Mouse (Mus musculus): ENCODE results near the gene Rnf19b. TPM values are rescaled to one million over a fixed set of nuclear protein-coding genes. Genes with fewer than 3 reads are reported as not detected.

Rnf19b gene
- total and polyA plus RNA-seq, 3 experiments = 75.3 to 104 (median 98.3) TPM

- TF ChIP-seq E2F4 (IDR thresholded peaks at IDR 0.05; ENCODE audit: insufficient replicate concordance, low read depth, low read length) = no peak
These were observed 23.1 kb upstream of the Rnf19b start (continued) for GRCm38 (mm10) chr4:129034706-129035660.

- no peak for DNase-seq (ENCODE audit: extremely low read depth)
- dilution Hi-C loops (cut with MboI; ENCODE audit: extremely low pct_ligation_motif_present, extremely low pct_unique_long_range_greater_than_20kb, low sequenced_read_pairs) = no loop called here
- TF ChIP-seq CHD2 (IDR thresholded peaks at IDR 0.05; ENCODE audit: low read length) = no peak
- no peak for TF ChIP-seq MYC (IDR thresholded peaks at IDR 0.05; ENCODE audit: low read depth, low read length)
- TF ChIP-seq MAFK (IDR thresholded peaks at IDR 0.05; ENCODE audit: insufficient replicate concordance, low read length) = no peak
- no peak for TF ChIP-seq RCOR1 (conservative IDR thresholded peaks at IDR 0.05; ENCODE audit: low read depth, low read length)
- no peak for TF ChIP-seq CTCF (conservative IDR thresholded peaks at IDR 0.05 in 1 of 2, IDR thresholded peaks at IDR 0.05 in 1 of 2; ENCODE audit: low read depth in 2 of 2, low read length in 2 of 2)
- no peak for TF ChIP-seq GABPA (IDR thresholded peaks at IDR 0.05; ENCODE audit: insufficient replicate concordance, low read depth, low read length)
- no peak for TF ChIP-seq KAT2A (IDR thresholded peaks at IDR 0.05; ENCODE audit: insufficient replicate concordance, low read length)
- no peak for TF ChIP-seq SIN3A (IDR thresholded peaks at IDR 0.05; ENCODE audit: low read length)
- TF ChIP-seq BHLHE40 (IDR thresholded peaks at IDR 0.05; ENCODE audit: low read depth, low read length) = no peak
- no peak for TF ChIP-seq ETS1 (conservative IDR thresholded peaks at IDR 0.05; ENCODE audit: low read depth, low read length)
- TF ChIP-seq ZNF384 (IDR thresholded peaks at IDR 0.05; ENCODE audit: low read depth, low read length) = no peak
- TF ChIP-seq CHD1 (IDR thresholded peaks at IDR 0.05; ENCODE audit: low read depth, low read length) = no peak
- in situ Hi-C loops (cut with MboI; ENCODE audit: low pct_ligation_motif_present, low pct_unique_long_range_greater_than_20kb, low sequenced_read_pairs) = loop anchor here (10.0 kb wide), 1 partner anchor 61 kb away; no protein-coding TSS in a partner anchor
- Histone ChIP-seq H3K9me3 (replicated peaks; ENCODE audit: low read length) (no peaks in the 10 kb centered on the region), H3K27ac (ENCODE audit: insufficient read depth, low read depth) (peak overlapping the region; percentile 79), H3K4me2 (ENCODE audit: insufficient read depth, low read depth, poor library complexity, severe bottlenecking) (peak overlapping the region; percentile 23; the same call in 1 of the 2 replicates), H3K27me3 (replicated peaks) (no peaks in the 10 kb centered on the region), H3K4me1 (ENCODE audit: control insufficient read depth in 1 of 2, insufficient read depth in 2 of 2) (peaks cover 19 to 44% of the 10 kb centered on the region in 2 experiments), H3K36me3 (replicated peaks in 1 of 2; ENCODE audit: control insufficient read depth in 1 of 2, insufficient read depth in 1 of 2, low read length in 1 of 2) (no peaks in the 10 kb centered on the region), H3K9ac (ENCODE audit: insufficient read depth, low read depth) (no peak overlapping the region), H3K4me3 (replicated peaks in 1 of 3; ENCODE audit: low read depth in 2 of 3, low read length in 2 of 3, poor library complexity in 1 of 3) (no peak overlapping the region), H3K79me2 (replicated peaks; ENCODE audit: control insufficient read depth, extremely low read depth, insufficient read depth, poor library complexity, severe bottlenecking) (no peaks in the 10 kb centered on the region)
These were observed 22.1 kb upstream of the Rnf19b start for GRCm38 (mm10) chr4:129035851-129036445.

- Histone ChIP-seq H3K79me2 (replicated peaks; ENCODE audit: control insufficient read depth, extremely low read depth, insufficient read depth, poor library complexity, severe bottlenecking) (no peaks in the 10 kb centered on the region), H3K36me3 (replicated peaks in 1 of 2; ENCODE audit: control insufficient read depth in 1 of 2, insufficient read depth in 1 of 2, low read length in 1 of 2) (no peaks in the 10 kb centered on the region), H3K27me3 (replicated peaks) (no peaks in the 10 kb centered on the region), H3K9me3 (replicated peaks; ENCODE audit: low read length) (no peaks in the 10 kb centered on the region), H3K9ac (ENCODE audit: insufficient read depth, low read depth) (no peak overlapping the region), H3K4me2 (ENCODE audit: insufficient read depth, low read depth, poor library complexity, severe bottlenecking) (no peak overlapping the region), H3K4me3 (replicated peaks in 1 of 3; ENCODE audit: low read depth in 2 of 3, low read length in 2 of 3, poor library complexity in 1 of 3) (no peak overlapping the region), H3K27ac (ENCODE audit: insufficient read depth, low read depth) (no peak overlapping the region), H3K4me1 (ENCODE audit: control insufficient read depth in 1 of 2, insufficient read depth in 2 of 2) (peaks cover 6 to 21% of the 10 kb centered on the region in 2 experiments; a peak in 3 of 4 replicates)
- in situ Hi-C loops (cut with MboI; ENCODE audit: low pct_ligation_motif_present, low pct_unique_long_range_greater_than_20kb, low sequenced_read_pairs) = no loop called here
- dilution Hi-C loops (cut with MboI; ENCODE audit: extremely low pct_ligation_motif_present, extremely low pct_unique_long_range_greater_than_20kb, low sequenced_read_pairs) = no loop called here
- no peak for DNase-seq (ENCODE audit: extremely low read depth)
- no peak for TF ChIP-seq MAX (IDR thresholded peaks at IDR 0.05; ENCODE audit: low read length)
- peak; percentile 73 for TF ChIP-seq ZNF384 (IDR thresholded peaks at IDR 0.05; ENCODE audit: low read depth, low read length)
These were observed 10.2 kb upstream of the Rnf19b start for GRCm38 (mm10) chr4:129047721-129048421.

Data from CH12.LX (cell line).